Mouse (Mus musculus) retina, adult 2 months (tissue): ENCODE measurements around the gene Car9.
"Not testable (repeated sequence)": the region's sequence is repeated elsewhere in the genome, so short reads cannot be mapped to it uniquely, and the experiment has no call there.

Experiments
- DNase-seq: peaks from one replicate; pipeline ENCODE4 v3.0.0-alpha.2; 2012; ENCODE audit warnings: low read depth, low spot score

Gene Car9

DNA sequence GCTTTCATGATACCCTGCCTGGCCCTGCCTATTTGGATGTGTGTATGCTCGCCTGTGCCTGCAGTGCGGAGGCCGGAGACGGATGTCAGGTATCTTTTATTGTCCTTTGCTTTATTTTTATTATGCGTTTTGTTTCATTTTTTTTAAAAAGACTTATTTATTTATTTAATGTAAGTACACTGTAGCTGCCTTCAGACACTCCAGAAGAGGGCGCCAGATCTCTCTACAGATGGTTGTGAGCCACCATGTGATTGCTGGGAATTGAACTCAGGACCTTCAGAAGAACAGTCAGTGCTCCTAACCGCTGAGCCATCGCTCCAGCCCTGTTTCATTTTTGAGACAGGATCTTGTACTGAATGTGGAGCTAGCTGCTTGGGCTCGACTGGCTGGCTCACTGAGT, 21.7 kb downstream of the Car9 start:
- DNase-seq = no peak

DNA sequence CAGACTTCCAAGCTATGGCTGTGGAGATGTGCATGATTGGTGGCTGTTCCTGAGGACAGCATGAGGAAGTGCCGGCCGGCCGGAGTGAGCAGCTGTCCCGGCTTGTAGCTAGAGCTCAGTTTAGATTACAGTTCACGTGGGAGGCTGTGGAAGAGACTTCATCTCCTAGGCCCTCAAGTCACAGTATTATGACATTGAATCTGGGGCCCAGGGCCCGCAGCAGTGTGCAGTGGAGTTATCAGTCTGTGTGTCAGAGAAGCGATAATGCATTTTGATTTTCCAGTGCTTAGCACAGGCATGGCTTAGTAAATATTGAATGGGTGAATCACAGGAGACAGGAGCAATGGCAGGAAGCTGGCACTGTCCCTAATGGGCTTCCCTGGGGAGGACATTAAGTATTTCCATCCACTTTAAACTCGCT, 23.3 kb downstream of the Car9 start:
- no peak for DNase-seq

DNA sequence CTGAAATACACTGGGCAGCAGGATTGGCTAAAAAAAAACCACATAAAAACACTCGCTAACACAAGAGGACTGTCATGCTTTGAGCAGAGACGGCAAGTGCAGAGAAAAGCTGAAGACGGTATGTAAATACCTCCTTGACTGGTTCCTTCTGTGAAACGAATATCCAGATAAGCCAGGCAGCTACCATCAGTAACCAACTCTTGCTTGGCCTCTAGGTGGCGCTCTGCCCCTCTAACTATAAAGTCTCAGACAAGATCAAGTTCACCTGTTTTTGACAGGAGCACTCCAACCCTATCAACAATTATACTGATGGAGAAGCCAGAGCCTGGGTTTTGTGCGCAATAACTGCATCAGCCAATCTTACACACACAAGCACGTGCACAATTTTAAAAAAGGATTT, 23.8 kb downstream of the Car9 start:
- peak; percentile 53 for DNase-seq

DNA sequence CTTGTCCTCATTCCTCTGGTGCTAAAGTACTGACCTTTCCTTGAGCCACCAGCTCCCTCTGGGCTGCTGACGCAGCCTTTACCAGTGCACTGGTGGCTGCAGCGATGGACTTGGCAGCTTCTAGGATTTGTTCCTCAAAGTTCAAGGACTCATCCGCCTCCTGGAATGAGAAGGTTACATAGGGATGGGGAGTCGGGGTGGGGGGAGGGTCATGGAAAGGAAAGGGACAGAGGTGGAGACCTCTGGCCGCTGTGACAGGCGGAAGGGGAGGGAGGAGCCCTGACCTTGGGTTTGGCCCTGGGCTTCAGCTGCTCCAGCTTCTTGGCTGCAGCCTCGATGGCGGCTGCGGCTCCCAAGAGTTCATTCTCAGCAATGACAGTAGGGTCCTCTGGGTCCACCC, 26.5 kb downstream of the Car9 start:
- DNase-seq = no peak

DNA sequence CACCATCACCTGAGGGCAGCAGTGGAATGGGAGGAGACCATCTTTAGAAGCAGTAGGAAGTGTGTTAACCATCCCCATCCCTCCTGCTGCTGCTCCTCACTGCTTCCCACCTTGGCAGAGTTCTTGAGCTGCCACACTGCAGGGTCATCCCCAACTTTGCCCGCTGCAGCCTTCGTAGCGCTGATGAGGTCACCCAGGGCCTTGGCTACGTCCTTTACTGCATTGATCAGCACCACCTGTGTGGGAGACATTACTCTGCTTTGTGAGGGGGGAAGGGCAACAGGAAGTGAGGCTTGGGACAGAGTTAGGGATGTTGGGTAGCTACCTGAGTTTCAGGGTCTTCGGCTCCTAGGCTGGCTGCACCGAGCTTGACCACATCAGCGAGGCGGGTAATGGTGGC, 28.9 kb downstream of the Car9 start:
- no peak for DNase-seq

DNA sequence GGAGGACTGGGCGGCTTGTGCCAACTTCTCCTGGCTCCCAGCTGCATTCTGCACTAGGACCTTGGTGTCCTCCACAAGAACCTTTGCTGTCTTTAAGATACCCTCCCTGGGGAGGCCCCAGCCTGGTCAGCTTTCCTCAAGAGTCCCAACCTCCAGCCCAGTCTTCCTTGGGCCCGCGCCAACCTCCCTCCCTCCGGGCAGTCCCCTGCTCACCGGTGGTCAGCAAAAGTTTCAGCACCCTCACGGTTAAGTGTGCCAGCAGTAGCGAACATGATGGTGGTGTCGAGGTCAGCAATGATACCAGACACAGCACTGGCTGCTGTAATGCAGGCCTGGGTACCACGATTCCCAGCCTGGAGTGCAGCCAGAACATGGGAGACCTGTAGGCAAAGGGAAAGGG, 29.3 kb downstream of the Car9 start:
- no peak for DNase-seq

DNA sequence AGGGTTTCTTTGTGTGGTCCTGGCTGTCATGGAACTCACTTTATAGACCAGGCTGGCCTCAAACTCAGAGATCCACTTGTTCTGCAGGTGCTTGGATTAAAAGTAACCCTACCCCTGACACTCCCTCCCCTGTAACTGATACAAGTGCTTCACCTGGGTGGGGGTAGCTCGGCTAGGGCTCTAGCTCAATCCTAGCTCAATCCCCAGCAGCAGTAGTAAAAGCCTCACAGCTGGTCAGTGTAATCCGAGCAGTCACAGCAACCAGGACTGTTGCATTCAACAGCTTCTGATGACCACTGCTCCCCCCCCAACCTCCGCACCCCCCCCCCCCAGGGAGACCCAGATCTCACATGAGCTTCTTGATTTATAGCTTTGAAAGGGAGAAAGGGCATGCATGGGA, 35.3 kb downstream of the Car9 start:
- no peak for DNase-seq

DNA sequence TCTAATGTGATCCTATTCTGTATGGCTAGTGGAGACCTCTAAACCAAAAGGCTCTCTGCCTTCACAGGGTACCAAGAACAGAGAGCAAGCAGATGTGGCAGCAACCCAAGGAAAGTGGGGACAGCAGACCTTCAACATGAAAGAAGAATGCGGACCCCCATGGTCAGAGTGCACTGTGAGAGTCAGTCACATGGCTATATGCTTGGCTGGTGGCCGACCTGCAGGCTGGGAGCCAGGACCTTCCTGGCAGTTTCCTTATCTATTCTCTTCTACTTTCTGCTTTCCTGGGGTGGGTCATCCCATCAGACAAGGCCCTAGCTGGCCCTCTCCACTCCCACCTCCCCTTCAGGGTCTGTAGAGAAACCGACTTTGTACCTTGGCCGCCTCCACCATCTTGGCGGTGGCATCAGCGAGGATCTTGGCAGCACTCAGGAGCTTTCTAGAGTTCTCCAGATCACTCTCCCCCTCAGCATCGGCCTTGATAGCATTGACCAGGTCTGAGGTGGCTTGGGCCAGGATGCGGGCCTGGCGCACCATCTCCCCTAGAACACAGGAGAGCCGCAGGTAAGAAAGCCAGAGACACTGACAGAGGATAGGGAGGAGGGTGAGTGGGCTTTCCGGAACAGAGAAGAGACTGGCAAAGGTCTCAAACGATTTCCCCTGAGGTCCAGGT, 39.7 kb downstream of the Car9 start:
- no peak for DNase-seq

DNA sequence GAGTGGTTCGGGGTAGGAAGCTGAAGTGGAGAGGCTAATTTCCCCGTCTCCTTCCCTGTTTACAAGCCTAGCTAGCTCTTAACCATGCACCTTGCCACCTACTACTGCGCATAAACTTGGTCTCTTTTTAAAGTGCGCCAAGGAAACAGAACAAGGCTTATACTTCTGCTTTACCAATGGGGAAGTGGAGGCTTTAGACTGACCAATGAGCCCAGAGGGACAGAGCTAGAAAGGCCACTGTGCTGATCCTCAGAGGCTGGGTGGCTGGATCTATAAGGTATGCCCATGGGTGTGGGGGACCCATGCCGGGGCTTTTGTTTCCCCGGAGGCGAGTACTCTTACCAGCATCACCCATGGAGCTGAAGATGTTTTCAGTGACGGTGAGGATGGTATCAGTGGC, 40.4 kb downstream of the Car9 start:
- no peak for DNase-seq

DNA sequence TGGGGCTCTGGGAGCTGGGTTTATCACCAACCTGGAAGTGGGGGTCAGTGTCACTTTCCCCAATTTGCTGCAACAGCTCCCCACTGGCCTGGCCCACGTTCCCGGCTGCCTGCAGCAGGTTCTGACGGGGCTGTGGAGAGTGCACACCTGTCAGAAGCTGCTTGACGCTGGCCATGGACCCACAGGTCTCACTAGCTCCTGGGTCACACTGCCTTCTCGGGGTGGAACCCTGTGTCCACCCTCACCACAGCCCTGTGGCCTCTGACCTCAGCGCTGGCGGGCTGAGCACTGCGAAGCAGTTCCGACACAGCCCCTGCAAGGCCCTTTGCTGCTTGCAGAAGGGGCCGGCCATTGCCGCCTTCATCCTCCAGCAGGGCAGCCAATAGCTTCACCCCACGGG, 42.3 kb downstream of the Car9 start:
- no peak for DNase-seq

DNA sequence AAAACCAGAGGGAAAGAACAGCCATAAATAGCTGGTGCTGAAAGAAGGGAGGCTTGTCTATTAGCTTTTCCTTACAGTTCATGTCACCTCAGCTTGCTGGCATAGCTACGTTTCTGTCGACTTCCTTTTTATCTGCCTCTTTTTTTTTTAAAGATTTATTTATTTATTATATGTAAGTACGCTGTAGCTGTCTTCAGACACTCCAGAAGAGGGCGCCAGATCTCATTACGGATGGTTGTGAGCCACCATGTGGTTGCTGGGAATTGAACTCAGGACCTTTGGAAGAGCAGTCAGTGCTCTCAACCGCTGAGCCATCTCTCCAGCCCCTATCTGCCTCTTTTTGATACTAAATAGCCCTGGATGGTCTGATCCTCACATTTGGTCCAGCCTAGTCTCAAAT, 45.1 kb downstream of the Car9 start:
- DNase-seq = not testable (repeated sequence)

DNA sequence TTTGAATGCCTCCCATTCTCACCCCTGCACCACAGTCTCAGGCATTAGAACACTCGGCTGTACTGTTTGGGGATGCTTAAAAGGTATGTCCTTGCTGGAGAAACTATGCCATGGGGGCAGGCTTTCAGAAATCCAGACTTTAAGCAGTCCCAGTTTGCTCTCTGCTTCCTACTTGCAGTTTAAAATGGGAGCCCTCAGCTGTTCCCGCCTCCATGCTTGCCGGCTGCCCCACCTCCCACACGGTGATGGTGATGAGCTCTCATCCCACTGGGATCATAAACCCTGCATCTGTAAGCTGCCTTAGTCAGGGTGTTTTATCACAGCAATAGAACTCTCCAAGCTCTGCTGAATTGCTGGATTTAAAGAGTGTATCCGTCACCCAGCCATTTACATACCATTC, 45.7 kb downstream of the Car9 start:
- no peak for DNase-seq

DNA sequence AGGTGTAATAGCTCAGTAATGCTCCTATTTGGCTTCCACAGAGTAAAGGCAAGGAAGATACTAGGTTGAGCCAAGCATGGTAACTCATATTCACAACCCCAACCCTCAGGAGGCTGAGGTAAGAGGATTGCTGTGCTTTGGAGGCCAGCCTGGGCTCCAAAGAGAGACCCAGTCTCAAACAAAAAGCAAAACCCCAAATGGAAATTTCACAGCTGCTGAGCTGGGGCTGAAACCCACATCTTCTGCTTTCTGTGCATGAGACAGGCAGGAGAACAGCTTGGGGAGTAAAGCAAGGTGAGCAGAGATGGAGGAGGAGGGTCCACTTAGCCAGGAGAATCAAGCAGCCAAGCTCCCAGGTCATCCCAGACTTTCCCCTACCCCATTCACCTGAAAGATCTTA, 47.1 kb downstream of the Car9 start:
- DNase-seq = no peak

DNA sequence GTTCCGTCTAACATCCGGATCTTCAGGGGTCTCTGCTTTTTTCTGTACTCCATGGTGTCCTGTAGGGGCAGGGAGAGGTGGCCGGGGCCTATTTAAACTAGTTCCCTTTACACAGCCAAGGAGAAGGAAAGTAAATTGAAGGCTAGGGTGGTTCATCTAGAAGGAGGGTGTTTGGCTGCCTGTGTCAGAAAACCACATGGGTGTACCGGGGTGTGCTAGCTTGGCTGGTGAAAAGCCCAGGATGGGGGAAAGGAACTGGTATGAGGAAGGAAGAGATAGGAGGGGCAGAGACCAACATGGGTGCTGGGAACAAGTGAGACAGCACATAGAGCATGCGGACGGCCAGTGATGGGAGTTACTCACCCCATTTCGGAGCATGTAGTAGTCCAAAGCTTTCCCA, 49.2 kb downstream of the Car9 start:
- DNase-seq = no peak

DNA sequence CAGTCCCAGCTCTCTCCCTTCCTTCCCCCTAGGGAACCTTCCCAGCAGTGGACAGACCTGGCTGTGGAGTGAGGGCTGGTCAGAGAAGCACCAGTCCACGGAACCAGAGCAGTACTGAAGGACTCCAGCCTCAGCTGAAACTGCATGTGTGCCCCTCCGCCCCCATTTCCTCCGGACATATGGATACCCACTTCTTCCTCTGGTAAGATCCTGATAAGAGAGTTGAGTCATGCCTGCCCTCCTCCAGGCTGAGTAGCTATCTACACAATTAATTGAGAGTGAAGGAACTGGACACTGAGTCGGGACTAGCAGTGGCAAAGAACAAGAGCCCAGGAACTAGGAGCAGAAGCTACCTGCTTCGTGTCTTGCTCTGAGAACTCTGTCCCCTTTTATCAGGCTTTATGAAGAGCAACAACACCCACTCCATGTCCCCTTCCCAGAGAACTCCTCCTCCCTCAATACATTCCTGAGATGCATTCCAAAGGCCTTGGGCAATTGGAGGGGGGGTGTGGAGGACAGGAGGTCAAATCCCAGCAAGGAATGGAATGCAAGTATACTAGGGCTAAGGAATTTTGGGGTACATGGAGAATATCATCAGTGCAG, 51.4 kb downstream of the Car9 start:
- DNase-seq = no peak

DNA sequence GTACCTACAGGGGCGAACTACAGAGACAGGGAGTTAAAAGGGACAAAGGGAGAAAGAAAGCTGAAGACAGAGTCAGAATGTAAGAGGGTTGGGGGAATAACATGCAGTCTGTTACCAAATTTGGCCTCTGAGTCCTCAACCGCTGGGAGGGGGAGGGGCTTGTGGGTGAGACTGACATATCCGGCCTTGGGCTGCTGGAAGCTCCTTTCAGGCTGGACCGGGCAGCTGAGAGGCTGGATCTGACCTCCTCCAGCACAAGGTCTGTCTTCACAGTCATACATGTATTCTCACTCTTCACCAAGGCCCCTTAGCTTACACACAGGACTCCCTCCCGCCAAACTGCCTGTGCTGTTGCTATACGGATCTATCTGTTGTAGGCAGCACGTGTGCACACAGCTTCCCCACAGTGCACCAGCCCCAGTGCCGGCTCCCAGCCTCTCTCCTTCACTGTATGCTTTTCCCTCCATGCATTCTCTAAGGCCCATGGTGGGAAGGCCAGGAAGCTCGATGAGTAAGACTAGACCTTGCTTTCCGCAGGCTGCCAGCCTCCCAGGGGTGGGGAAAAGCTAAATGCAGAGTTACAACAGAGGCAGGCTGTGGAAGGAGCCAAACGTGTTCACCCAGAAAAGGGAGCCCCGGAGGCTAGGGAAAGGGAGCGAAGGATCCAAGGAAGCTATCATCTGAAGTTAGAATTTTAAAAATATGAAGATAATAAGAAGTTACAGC, 52.0 kb downstream of the Car9 start:
- no peak for DNase-seq

DNA sequence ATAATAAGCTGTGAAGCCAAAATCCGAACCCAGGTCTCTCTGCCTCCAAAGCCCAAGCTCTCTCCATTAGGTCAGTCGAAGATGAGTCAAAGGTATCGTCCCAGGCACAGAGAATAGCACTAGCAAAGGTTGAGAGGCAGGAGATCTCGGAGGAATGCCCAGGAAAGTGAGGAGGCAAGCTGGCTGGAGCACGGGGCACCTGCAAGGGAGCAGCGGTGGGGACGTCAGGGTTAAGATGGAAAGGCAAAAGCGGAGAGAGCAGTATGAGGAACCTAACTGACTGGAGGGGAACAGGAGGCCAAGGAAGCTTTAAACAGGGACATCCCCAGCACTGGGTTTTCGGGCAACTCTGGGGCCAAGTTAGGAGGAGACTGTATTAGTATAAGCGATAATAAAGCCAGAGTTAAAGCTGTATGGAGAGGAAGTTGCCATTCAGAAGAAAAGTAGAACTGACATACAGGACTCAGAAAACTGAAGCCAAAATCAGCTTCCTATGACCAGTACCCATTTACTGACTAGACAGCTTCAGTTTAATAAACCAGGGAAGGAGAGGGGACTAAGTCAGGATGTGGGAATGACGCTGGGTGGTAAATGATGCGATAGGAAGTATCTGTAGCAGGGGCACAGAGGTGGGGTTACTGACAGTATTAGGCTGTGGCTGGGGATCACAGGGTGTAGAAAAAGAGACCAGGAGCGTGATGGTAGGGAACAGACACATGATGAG, 52.9 kb downstream of the Car9 start:
- DNase-seq = no peak

DNA sequence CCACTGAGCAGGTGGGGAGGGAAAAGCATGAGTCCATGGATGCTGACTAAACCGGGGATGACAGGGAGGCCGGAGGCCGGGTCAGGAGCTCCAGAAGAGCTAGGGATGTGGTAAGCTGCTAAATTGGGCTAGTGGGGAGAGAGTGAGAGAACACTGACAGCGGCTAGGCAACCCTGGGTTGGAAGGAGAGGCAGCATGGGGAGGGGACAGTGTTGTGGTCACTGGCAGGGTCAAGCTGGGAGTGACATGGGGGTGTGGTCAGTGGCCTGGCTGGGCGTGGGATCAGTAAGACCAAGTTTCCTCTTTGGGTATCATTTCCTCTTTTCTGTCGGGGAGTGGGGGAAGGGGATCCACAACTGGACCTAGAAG, 53.5 kb downstream of the Car9 start:
- DNase-seq = no peak

DNA sequence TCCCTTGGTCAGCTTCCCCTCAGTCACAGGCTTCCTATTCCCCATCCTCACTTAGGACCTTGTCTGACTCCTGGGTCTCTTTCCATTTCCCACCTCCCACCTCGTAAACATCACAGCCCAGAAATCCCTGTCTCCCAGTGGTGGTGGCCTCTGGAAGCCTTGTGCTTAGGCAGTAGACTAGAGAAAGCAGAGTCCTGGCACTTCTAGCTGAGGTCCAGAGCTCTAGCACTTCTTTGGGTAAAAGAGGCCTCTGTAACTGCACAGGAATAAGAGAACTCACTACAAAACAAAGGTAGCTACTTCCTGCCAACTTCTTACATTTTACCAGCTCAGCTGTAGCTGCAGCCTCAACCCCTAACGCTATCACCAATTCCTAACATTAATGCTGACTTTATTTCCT, 54.2 kb downstream of the Car9 start:
- no peak for DNase-seq

DNA sequence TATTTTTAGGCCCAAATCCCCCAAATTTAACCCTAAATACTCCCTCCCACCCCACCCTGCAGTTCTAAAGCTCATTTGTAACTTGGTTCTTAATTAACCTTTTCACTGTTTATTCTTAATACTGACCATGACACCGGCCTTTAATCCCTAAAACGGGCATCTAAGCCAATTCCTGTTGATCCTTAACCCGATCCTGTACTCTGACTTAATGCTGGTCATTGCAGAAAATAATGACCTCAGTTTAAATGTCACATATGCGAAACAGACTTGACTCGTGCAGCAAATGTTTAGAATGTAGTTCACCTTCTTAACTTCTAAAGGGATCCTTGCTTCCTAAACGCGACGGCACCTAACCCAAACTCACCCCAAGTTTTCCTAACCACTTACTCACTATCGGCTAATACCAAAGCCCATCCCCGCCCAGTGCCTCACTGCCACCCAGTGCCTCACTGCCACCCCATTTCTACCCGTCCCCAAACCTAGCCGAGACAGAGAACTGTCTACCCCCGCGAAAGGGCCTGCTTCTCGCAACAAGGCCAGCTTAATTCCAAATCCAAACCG, 54.8 kb downstream of the Car9 start:
- DNase-seq = no peak

DNA sequence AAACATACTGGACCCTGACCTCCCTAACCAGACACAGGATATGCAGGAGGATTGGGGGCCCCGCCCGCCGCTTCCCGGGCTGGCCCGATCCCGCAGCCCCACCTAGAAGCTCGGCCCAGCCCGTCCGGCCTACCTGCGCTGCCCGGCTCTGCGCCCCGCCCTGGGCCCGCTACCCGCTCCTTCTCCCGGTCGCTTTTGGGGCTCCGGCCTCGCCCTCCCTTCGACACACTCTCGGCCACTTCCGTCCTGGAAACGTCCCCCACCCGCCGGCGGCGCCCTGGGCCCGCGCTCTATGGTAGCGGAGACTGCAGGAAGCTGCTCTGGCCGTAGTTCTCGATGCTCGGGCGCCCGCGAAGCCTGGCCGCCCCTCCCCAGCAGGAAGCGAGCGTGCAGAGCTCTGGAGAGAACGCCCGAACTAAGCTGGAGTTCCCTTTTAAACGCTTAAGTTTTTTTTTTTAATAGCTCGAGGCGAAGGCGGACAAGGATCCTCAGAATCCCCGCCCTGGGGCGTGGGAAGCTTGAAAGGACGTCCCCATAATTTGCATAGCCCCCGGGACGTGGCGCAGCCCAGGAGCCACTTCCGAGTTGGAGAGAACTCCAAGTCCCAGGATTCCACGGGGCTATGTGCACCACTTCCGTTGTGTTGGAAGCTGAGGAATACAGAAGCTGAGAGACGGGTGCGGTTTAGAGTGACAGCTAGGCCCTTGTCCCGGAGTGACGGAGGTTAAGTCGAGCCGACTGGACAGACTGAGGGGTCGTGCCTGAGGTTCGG, 55.4 kb downstream of the Car9 start, which contains the start of the genes Creb3 and Tln1:
TSS of gene Creb3 (plus strand) at position 336 of the 772 bp plus-strand sequence.
TSS of gene Tln1 (minus strand) at position 695 of the 772 bp plus-strand sequence.
- DNase-seq = peak; percentile 88
